Mouse (Mus musculus): Measurements from ENCODE around the gene Thrap3. TPM values are rescaled to one million over a fixed set of nuclear protein-coding genes. Genes with fewer than 3 reads are reported as not detected.

The Thrap3 gene
- 447 and 515 TPM in 2 replicates for total RNA-seq (2017)

DNA sequence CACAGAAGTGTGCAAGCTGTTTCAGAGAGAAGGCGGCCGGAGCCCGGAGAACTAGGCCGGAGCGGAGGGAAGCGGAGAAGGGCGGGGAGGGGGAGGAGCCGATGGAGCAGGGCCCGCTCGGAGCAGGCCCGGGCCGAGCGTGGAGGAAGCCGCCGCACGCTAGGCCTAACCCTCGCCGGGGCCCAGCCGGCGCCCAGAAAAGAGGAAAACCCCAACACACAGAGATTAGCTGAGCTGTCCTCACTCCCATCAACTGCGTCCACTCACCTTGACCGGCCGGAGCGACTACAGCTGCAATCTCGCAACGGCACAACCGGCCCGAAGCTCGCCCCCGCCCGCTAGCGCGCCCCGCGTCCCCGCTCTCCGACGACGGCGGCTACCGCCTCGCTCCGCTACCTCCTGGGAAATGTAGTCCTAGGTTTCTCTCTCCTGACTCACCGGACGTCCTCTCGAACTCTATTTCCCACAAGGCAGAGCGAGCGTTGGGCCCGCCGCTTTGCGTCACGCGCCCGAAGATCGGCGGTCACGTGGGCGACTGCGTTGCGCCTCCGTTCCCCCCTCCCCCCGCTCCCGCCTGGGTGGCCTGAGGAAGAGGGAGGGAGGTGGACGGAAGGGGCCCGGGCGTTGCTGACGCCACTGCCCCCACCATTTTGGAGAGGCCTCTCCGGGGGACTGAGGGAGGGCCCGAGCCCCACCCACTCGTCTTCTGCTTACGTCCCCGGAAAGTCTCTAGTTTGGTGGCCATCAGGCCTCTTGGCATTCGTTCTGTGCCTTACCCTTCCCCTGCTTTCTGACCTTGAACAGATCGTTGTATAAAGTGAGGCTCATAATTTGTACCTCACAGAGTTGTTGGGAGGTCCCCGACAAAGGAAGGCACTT lies at the start of gene Thrap3:
Gene Thrap3, minus strand, starts transcription at position 458 of the 879 bp plus-strand sequence.
- ATAC-seq (replicated peaks in 1 of 2; ENCODE audit: insufficient read depth in 1 of 2, low FRiP score in 2 of 2, low TSS enrichment in 1 of 2, low read depth in 1 of 2, poor library complexity in 2 of 2, severe bottlenecking in 2 of 2): peak; percentile 88 to 90

DNA sequence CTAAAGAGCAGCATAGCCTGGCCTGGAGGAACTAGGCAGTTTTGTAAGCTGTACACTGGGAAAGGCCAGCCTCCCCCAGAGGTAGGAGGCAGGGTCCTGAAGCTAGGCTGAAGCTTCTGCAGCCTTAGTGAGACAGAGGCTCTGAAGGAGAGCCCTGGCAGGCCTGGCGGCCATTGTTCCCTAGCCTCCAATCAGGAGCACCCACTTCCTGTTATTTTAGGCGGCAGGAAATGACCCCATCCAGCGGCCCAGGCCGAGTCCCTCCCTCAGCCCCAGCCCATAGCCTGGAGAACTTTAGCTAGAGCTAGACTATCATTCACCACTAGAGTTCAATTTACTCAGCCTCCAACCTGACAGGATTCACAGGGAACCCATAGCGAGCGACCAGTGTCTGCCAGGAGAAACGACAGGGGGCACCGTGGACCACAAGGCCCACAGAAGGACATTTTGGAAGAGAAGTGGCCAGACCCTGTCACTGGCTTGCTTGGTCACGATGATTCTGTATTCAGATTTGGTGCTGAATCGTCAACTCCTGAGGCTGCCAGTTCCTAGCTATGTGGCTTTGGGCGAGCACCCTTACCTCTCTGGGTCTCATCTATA lies 49.2 kb upstream of the Thrap3 start:
- ATAC-seq (replicated peaks in 1 of 2; ENCODE audit: insufficient read depth in 1 of 2, low FRiP score in 2 of 2, low TSS enrichment in 1 of 2, low read depth in 1 of 2, poor library complexity in 2 of 2, severe bottlenecking in 2 of 2): peak; percentile 20 to 46; a peak in 3 of 4 replicates

DNA sequence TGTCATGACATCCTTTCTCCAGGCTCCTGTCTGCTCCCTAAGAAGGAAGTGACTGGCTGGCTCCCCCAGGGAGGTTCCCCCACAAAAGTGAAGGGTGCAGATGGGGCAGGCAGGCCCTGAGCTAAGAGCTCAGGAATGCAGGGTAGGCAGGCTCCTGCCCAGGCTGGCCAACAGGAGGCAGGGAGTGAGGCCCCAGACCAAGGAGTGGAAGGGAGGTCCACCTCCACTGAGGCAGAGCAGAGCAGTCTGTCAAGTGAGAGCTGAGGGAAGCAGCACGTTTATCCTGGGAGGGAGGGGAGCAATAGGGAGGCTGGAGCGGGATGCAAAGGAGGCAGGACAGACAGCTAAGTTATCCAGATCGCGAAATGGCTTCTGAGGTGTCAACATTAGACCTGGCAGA lies 48.1 kb upstream of the Thrap3 start:
- no peak for ATAC-seq (replicated peaks in 1 of 2; ENCODE audit: insufficient read depth in 1 of 2, low FRiP score in 2 of 2, low TSS enrichment in 1 of 2, low read depth in 1 of 2, poor library complexity in 2 of 2, severe bottlenecking in 2 of 2)

DNA sequence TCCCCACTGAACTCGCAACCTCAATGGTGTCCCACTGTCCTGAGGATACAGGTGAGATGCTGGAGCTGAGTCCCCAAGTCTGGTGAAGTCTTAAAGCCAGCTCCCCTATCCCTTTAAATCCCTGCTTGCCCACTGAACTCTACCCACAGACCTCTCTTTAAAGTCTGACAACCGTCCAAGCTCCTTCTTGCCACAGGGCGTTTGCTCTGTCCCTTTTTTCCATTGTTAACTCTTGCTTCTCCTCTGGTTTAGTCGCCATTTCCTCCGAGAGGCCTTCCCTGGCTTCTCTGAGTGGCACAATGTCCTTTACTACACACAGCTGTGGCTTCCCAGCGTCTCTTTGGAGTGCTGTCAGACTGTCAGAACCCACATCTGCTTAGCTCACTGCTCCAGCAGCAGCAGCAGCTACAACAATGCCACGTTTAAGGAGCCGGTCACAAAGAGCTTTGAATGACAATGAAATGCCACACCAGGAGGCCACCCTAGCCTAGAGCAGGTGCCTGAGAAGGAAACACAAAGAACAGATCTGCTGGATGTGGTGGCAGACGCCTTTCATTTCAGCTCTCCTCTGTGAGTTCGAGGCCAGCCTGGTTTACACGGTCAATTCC lies 45.8 kb upstream of the Thrap3 start:
- ATAC-seq (replicated peaks in 1 of 2; ENCODE audit: insufficient read depth in 1 of 2, low FRiP score in 2 of 2, low TSS enrichment in 1 of 2, low read depth in 1 of 2, poor library complexity in 2 of 2, severe bottlenecking in 2 of 2): no peak

DNA sequence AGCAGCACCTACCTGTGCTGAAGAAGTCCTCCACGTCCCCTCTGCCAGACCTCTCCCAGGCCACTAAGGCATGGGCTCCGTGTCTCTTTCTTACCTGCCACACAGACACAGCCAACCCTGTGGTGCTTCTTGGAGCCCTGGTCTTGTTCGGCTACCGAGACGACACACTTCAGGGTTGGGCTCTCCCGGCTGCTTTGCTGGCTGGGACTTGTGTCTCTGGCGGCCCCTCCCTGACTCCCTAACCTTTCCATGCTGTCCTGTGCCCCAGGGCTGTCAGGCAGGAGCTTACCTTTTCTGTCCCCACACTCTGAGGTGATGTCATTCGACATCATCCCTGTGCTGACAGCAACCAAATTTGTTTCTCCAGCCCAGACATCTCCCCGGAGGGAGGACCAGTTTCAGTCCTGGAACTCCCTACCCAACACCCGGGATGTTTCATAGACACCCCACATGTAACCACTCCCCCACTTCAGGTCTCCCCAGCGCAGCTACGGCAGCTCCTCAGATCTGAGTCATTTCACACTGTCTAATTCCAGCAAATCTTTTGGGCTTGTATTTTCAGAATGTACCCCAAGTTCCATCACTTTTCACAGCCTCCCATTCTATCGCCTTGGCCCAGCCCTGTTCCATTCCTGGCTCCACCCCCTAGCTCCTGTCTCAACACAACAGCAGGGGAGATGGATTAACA lies 43.8 kb upstream of the Thrap3 start:
- ATAC-seq (replicated peaks in 1 of 2; ENCODE audit: insufficient read depth in 1 of 2, low FRiP score in 2 of 2, low TSS enrichment in 1 of 2, low read depth in 1 of 2, poor library complexity in 2 of 2, severe bottlenecking in 2 of 2): no peak

DNA sequence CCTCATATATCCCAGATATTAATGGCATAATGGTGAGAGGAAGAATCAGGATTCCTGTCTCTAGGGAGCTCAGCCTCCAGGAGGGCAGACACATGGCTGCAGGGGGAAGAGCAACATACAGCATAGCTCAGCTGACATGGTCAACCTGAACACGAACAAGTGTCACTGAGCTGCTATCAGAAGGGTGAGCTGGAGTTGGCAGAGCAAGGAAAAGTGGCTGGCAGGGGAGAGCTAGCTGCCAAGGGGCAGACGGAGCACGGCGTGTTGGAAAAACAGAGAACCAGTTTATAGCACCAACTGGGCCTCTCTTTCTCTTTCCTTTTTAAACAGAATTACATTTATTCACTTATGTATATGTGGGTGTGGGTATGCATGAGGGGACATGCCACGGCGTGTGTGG lies 40.0 kb upstream of the Thrap3 start:
- ATAC-seq (replicated peaks in 1 of 2; ENCODE audit: insufficient read depth in 1 of 2, low FRiP score in 2 of 2, low TSS enrichment in 1 of 2, low read depth in 1 of 2, poor library complexity in 2 of 2, severe bottlenecking in 2 of 2): no peak

DNA sequence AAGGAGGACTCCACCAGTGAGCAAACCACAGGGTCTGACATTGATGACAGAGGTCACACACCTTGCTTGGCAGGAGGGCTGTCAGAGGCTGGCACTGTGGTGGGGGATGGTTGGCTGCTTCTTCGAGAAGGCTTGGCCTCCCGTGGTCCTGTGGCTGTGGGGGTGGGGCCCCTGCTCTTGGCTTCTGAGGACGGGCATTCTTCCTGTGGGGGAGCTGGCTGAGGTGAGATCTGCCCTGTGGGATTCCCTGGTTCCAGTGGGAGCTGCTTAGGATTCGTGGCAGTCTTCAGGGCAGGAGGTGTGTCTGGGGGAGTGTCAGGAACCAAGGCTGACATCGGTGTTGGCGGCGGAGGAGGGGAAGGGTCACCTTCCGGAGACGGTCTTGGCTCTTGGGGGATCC lies 39.4 kb upstream of the Thrap3 start:
- no peak for ATAC-seq (replicated peaks in 1 of 2; ENCODE audit: insufficient read depth in 1 of 2, low FRiP score in 2 of 2, low TSS enrichment in 1 of 2, low read depth in 1 of 2, poor library complexity in 2 of 2, severe bottlenecking in 2 of 2)

DNA sequence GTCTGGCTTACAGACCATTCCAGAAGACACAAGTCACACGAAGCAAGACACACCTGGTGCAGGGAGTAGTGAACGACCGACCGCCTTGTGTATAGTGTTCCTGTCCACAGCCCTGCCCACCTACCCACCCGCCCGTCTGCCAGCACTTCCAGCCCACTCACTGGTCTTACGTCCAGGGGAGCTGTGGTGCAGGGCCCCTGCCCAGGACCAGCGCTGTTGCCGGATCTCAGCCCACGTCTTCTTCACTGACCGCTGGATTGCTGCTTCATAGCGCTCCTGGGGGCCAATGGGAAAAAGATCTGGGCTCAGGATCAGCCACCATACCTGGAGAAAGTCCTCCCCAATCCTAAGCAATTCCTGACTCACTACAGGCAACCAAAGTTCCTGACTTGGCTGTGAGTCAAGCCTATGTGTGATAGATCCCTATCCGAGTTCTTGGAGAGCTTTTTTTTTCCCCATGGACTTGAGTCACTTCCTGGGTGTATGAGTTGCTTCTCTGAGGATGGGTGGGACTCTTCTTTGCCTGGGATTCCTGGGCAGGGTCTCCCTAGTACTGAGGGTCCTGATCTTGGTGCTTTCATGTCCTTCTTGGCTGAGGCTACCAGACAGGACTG lies 37.4 kb upstream of the Thrap3 start:
- ATAC-seq (replicated peaks in 1 of 2; ENCODE audit: insufficient read depth in 1 of 2, low FRiP score in 2 of 2, low TSS enrichment in 1 of 2, low read depth in 1 of 2, poor library complexity in 2 of 2, severe bottlenecking in 2 of 2): no peak

DNA sequence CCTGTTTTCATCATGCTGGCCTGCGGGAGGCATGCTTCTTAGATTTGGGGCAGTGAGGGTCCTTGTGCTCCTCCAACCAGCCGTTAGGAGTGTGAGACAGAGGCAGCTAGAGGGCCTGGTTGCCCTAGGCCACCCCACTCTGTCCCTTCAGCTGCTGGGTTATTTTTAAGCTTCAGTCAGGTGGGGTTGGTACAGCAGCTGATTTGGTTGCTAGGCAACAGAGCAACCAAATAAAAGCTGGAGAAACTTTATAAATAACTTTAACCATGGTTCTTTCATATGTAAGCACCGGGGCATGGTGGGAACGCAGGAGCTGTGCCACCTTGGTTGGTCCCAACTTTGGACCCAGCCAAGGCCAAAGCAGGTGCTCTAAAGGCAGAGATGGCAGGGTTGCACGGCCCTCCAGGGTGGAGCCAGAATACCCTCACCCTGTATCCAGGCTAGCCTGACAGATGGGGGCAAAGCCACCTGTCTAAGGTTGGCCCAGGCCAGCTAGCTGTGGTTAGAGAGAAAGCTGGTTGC lies 35.2 kb upstream of the Thrap3 start:
- no peak for ATAC-seq (replicated peaks in 1 of 2; ENCODE audit: insufficient read depth in 1 of 2, low FRiP score in 2 of 2, low TSS enrichment in 1 of 2, low read depth in 1 of 2, poor library complexity in 2 of 2, severe bottlenecking in 2 of 2)

DNA sequence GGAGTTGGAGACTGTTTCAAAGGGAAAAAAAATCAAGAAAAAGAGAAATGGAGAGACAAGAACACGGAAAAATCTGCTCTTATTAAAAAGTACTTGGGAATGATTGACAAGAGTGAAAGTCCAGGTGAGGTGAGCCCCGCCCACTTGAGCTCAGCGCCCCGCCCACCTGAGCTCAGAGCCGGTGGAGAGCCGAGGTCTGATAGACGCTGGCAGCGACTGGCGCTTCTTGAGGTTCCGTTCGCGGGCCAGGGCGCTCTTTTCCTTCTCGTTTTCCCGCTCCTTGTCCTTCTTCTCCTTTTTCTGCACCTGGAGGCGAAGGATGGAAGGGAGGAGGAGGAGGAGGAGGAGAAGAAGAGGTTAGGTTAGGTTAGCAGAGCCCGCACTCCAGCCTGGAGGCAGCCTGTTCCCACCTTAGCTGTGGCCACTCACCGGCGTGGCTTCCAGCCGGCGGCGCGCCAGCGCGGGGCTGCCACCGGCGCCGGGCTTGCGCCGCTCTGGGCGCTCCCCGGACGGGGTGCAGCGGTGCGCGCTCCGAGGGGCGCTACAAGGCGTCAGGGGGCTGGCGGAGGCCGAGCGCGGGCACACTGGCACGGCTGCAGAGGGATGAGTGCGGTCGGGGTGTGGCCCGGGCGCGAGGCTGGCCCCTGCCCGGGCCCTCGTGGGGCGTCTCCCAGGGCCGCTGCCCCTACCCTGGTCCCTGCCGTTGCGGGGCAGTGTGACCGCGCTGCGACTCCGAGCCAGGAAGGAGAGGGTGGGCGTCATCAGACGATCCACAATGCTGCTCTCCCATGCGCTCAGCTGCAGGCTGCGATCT lies 34.1 kb upstream of the Thrap3 start:
- ATAC-seq (replicated peaks in 1 of 2; ENCODE audit: insufficient read depth in 1 of 2, low FRiP score in 2 of 2, low TSS enrichment in 1 of 2, low read depth in 1 of 2, poor library complexity in 2 of 2, severe bottlenecking in 2 of 2): no peak

DNA sequence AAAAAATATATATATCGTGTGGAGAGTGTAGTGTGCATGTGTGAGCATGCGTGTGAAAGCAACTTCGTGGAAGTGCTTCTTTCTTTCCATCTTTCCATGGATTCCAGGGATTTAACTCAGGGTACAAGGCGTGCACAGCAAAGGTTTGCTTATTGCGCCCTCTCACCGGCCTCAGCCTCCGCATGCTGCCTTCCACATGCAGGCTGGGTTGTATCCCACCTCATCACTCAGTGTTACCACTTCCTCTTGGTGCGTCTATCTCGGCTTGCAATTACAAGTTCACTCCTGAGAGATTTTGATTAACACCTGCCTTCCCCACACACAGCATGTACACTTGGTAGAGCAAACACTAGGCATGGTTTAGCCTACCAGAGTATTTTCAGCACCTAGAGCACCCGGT lies 32.6 kb upstream of the Thrap3 start:
- ATAC-seq (replicated peaks in 1 of 2; ENCODE audit: insufficient read depth in 1 of 2, low FRiP score in 2 of 2, low TSS enrichment in 1 of 2, low read depth in 1 of 2, poor library complexity in 2 of 2, severe bottlenecking in 2 of 2): peak; percentile 52 to 59; a peak in 3 of 4 replicates

DNA sequence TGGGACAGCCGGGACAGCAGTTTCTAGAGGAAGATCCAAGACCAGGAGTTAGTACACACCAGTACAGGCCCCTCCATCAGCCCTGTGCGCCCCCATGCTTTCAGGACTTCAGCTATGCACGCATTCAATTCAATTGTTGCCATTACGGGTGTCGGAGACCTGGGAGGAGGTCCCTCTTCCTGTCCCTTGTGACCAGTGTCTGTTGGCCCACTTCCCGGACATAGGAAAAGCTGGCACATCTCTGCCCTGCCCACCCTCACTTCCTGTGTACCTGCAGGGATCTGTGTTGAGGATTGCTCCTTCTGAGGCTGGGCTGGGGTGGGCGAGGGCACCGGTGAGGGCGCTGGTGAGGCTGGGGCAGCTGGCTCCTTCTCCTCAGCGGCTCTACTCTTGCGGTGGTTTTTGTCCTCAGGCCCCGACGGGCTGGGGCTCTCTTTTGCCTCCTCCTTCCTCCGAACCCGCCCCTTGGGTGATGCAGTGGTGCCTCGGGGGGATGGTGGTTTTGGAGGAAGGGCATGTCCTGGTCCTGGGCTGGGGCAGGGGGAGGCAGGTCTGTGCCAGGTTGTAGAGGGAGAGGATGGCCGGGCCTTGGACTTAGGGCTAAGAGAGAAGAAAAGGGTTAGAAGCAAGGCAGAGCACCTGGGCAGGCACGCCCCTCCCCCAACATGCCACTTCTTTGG lies 32.1 kb upstream of the Thrap3 start:
- no peak for ATAC-seq (replicated peaks in 1 of 2; ENCODE audit: insufficient read depth in 1 of 2, low FRiP score in 2 of 2, low TSS enrichment in 1 of 2, low read depth in 1 of 2, poor library complexity in 2 of 2, severe bottlenecking in 2 of 2)

DNA sequence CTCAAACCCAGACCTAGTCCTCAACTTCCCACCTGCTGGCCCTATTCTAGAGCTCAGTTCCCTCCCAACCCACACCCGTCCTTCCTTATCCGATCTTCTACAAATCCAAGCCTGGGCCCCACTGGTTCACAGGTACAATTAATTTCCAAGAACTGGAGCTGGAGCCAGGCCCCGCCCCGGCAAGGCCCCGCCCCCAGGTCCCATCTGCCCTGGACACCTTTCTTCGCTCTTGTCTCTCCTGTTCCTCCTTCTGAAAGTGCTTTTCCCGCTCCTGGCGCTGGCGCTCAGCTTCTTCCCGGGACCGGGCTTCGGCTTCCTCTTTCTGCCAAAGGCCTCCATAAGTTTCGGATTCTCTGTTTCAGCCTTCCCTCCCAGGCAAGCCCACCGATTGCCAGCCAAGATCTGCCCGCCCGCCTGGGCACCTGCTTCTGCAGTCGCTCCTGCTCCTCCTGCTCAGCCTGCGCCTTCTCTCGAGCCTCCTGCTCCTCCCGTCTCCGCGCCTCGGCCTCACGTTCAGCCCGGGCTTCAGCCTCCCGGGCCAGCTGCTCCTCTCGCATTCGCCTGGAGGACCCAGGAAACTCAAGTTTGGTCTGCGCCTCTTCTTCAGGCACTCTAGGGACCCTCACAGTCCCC lies 31.2 kb upstream of the Thrap3 start:
- no peak for ATAC-seq (replicated peaks in 1 of 2; ENCODE audit: insufficient read depth in 1 of 2, low FRiP score in 2 of 2, low TSS enrichment in 1 of 2, low read depth in 1 of 2, poor library complexity in 2 of 2, severe bottlenecking in 2 of 2)

DNA sequence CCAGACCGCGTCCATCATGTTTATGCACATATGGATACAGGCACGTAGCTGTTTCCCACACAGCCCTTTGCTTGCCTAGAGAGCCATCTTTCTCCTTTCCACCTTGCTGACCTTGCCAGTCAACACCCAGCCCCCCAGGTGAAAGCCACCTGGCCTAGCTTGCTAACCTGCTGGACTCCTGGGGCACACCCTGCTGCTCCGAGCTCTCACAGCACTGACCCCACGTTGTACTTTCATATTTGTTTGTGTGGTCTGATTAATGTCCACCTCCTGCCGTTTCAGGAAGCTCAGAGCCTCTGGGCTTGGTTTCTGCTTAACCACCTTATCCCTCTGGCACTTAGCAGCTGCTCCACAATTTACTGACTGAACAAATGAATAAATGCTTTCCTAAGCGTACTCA lies 27.3 kb upstream of the Thrap3 start:
- ATAC-seq (replicated peaks in 1 of 2; ENCODE audit: insufficient read depth in 1 of 2, low FRiP score in 2 of 2, low TSS enrichment in 1 of 2, low read depth in 1 of 2, poor library complexity in 2 of 2, severe bottlenecking in 2 of 2): no peak

DNA sequence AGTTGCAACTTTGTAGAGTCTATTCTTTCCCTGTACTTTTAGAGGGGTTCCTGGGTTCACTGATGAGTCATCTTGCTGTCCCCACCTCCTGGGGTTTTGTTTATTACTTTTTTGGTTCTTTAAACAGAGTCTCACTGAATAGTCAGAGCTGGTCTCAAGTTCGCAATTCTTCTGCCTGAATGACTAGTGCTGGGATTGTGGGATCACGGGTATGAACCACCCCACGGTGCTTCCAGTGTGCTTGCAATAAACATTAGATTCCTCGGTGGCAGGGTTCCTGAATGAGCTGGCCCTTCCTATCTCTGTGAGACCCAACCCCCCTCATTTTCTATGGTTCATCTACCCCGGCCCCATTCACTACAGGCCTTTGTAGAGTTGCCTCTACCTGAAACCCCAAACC lies 25.6 kb upstream of the Thrap3 start:
- ATAC-seq (replicated peaks in 1 of 2; ENCODE audit: insufficient read depth in 1 of 2, low FRiP score in 2 of 2, low TSS enrichment in 1 of 2, low read depth in 1 of 2, poor library complexity in 2 of 2, severe bottlenecking in 2 of 2): no peak

Measured in hematopoietic stem cell, adult 5-6 weeks (primary cell).